Mouse (Mus musculus) ovary, postnatal 14 days (tissue): ENCODE results near the gene Gast.
"Not testable (repeated sequence)": the region's sequence is repeated elsewhere in the genome, so short reads cannot be mapped to it uniquely, and the experiment has no call there.

Experiments
- DNase-seq: peaks from one replicate; pipeline ENCODE4 v3.0.0; 2022; ENCODE audit warnings: low spot score

Gast gene

DNA sequence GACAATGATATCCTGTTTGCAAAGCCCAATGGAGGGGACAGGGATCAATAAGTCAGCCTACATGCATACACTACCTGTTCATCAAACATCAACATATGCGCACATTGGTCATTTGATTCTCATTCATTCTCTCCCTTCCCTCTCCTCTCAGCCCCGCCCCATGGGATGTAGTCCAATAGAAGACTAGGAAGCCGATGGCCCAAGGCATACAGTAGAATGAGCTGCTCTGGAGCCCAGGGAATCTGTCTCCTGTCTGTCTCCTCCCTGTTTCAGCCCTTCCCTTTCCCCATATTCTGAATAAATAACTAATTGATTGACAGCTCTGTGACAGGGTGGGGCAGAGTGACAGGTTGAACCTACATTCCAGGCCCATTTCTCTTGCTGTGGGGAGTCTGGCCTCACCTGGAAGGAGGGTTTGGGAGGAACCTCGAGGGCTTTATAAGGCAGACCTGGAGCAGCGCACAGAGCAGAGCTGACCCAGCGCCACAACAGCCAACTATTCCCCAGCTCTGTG is at the start of gene Gast:
TSS of gene Gast (plus strand) at position 464 of the 514 bp plus-strand sequence.
- DNase-seq, result no peak

DNA sequence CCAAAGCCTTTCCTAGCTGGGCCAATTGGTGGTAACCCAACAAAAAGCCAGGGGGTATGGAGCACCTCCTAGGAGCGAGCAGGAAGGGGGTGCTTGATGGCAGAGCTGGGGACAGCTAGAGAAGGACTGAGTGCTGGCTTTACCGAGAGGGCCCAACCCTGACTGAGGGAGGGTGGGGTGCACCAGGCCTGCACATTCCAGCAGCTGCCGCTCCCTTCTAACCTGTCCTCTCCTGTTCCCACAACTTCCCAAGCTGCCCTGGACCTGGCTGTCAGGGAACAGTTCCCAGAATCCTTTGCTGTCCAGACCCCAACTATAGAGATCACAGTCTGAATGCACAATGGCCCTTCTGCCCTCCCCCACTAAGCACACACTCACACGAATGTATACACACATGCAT is 49.2 kb upstream of the Gast start:
- no peak for DNase-seq

DNA sequence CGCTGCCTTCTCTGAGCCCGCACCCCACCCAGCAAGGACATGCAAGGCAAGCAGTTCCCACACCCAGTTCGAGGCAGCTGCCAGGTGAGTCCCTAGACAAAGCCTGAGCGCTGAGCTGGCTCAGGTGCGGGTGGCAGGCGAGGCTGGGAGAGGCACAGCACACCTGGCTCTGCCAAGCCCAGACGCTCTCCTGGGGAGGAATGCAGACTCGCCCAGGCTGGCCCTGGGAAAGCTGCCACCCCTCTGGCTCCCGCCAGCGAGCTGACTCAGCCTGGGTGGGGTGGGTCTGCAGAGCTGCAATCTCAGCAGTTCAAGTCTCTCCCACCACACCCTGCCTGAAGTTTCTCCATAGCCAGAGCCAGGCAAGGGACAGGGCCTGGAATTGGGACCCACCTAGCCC is 47.2 kb upstream of the Gast start:
- peak; percentile 50 for DNase-seq

DNA sequence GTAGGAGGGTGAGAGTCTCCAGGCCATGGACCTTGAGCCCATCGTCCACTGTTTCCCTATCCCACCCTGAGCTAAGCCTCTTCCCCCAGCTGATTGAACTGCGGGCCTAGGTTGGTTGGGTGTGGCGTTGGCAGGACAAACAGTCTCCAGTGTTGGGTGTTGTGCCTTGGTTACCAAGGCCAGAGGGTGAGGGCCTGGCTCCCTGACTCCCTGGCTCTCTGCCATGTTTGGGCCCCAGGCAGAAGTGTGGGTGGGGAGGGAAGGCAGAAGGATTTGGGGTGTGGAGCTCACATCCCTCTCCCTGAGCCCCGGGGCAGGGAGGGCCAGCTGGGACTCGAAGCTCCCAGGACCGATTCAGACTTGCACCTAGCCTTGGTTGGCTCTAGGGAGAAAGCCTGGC is 45.3 kb upstream of the Gast start:
- peak; percentile 44 for DNase-seq

DNA sequence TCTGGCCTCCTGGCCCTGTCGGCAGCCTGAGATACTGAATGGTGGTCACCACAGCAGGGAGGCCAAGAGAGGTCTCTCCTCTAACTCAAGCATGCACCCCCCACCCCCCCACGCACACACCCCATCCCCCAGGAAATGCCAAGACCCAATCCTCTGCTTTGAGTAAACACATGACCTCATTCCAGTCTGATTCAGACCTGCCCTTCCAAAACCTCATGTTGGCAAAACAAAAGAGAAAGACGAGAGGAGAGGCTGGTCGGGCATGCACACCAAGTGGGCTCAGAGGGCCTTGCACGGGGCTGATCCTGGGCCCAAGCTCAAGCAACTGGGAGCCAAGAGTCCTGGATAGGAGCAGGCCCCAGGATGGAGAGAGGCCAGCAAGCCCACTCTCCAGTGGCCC is 44.0 kb upstream of the Gast start:
- no peak for DNase-seq

DNA sequence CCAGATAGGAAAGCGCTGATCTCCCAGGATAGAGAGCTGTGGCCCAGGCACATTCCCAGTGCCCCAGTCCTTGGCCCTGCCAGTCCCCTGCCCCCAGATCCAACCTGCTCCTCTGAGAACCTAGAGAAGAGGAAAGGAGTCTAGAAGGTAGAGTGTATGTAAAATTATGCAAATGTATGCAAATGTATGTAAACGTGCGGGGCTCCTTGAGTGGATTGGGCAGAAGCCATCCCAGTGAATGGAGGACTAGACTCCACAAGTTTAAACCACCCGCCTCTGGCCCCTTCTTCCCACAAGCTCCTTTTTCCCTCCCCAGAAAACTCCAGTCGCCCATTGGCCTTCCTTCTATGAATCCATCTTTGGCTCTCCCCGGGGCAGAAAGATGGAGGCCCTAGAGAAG is 41.3 kb upstream of the Gast start:
- DNase-seq, result no peak

DNA sequence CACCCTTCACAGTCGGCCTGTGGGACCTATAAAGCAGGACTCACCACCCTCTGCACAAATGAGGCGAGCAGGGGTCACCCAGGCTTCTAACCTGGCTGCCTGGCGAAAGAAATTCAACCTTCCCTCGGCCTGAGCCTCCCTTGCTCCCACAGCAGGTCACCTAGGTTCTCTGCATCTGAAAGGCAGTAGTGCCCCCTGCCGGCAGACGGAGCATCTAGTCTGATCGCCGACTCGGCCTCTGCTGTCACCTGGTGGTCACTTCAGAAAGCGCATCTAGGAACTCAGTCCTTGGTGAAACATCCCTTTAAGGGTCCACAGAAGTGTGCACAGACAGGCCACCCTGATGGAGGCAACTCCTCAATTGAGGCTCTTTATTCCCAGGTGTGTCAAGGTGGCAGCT is 38.9 kb upstream of the Gast start:
- peak; percentile 80 for DNase-seq

DNA sequence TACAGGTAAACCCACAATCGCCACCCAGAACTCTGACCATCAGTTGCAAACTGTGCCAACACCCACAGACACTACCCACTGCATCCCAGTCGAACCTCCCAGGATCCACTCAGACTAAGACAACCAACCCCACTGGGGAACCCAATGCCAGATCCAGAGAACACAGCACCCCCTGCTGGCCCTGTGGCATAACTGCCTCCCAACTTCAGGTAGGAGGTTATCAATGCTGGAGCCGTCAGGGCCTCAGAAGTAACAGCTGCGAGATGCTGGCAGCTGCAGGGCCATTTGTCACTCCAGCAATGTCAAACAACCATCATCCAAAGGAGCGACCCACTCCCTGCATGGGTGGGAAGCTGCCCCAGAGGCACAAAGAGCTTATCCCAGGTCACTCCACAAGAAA is 36.4 kb upstream of the Gast start:
- DNase-seq, result no peak

DNA sequence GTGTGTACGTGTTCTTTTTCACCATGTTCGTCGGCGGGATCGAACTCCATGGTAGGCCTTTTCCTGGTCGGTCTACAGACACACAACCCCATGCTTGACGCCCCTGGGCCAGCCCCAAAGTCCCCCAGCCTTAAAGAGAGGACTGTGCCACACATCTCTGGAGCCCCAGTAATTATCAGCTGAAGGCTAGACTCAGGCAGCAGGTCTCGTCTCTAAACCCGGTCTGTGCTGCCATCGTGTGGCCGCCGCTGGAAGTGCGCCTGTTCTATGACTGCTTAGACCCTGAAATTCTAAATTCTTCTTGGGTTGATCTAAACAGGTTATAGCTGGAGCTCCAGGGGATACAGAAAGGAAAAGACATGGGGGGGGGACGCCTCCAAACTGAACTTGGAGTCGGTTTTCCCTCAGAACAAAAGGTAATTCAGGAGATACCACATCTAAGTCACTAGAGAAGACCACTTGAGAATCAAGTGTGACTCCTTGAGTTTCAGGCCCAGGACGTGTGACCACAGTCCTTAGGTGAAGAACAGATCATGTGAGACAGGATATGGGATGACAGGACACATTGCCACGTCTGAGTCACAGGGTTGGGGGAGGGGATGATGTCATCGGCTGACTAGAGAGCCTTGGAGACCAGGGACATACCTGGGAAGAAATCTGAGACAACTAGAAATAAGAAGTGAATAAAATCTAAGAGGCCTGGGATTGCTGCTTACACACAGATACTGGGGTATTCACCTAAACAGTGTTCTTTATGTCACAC is 35.8 kb upstream of the Gast start:
- DNase-seq, result peak; percentile 80

DNA sequence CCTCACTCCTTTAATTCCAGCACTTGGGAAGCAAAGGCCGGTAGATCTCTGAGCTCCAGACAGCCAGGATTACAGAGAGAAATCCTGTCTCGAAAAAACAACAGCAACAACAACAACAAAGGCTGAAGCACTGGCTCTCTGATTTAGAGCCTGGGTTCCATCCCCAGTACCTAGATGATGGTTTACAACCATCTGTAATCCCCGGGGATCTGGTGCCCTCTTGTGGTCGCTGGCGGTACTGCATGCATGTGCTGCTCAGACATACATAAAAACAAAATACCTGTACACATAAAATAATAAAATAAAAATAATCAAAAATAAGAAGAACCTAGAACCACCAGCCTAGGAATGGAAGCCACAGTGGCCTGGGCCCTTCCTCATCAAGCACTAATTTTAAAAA is 33.9 kb upstream of the Gast start:
- DNase-seq, result peak; percentile 49

DNA sequence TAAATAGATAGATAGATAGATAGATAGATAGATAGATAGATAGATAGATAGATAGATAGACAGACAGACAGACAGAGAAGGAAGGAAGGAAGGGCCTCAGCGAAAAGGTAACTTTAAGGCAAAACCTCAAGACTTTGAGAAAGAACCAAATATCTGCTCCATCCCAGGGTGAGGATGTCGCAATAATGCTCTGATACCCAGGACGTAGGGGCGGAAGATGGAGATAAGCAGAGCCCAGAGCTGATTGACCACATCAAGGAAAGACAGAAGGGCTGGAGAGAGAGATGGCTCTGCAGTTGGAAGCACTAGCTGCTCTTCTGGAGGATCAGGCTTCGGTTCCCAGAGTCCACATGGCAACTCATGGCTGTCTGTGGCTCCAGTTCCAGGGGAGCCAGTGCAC is 32.9 kb upstream of the Gast start:
- DNase-seq, result no peak

DNA sequence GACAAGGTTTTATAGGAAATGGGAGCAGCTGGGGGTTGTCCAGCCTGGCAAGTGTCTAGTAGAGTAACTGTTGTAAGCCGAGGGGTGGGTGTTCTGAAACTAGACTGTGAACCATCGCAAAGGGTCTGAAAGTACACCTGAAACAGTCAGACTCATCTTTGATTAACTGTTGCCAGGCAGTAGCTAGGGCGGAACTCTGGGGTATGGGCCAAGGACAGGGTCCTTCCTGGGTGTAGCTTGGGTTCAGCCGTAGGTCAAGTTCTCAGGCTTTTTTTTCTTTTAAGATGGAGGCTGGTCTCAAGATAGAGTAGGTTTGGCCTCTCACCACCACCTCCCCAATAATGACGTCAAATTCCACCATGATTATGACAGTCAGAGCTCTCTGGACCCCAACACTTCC is 26.3 kb upstream of the Gast start:
- no peak for DNase-seq

DNA sequence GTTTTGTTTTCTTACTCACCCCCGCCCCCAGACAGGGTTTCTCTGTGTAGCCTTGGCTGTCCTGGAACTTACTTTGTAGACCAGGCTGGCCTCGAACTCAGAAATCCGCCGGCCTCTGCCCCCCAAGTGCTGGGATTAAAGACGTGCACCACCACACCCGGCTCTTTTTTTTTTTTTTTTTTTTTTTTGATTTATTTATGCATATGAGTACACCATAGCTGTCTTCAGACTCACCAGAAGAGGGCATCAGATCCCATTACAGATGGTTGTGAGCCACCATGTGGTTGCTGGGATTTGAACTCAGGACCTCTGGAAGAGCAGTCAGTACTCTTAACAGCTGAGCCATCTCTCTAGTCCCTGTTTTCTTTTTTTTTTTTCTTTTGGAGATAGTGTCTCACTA is 25.5 kb upstream of the Gast start:
- not testable (repeated sequence) for DNase-seq

DNA sequence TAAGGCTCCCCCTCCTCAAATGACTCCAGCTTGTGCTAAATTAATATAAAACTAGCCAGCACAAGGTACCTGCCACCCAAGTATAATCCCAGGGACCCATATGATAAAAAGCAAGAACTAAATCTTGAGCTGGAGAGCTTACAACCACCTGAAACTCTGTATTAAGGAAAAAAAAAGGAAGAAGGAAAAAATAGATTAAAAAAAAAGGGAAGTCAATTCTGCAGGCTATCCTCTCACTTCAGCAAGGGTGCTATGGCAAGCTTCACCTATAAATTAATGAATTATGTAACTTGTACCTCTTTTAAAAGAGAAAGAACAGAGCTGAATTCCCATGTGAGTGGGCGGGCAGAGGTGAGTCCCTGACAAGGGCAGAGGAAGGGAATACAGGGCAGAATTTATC is 22.6 kb upstream of the Gast start:
- no peak for DNase-seq

DNA sequence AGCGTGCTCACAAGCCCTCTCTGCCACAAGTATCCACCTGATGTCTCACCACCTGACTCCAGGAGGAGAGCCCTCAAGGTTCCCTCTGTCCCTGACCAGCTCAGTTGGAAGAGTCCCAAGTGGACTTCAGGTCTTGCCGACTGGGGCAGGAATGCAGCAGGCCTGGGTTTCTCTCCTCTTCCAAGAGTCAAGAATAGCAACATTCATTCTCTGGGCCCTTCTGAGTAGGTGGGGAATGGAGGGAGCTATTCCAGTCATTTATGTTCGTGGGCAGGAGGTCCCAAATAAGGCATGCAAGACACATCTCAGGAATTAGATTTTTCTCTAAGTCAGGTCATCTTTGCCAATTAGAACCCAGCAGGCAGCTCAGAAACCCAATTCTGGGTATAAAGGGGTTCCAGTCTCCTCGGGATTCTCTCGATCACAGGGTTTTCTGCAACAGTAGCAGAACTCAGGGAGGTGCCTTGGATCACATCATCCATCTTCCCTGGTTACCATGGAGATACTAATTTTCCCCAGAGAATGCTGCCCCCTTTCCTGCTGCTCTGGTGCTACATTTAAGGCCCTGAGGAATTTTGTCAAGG is 22.0 kb upstream of the Gast start:
- no peak for DNase-seq

DNA sequence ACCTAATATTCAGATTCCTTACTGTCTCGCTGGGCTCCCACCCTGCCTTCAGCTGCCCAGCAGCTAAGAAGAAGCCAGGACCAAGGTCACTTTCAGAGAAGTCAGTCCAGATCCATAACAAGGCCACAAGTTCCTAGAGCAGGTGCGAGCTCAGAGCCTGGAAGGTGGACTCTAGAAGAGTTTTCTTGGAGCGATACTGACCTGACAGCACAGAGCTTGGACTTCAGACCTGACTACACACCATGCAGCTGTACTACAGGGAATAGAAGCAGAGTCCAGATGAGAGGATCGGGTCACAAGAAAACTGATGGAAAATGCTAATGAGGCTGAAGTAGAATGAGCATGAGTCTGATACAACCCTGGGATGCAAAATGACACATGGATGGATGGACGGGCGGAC is 20.8 kb upstream of the Gast start:
- DNase-seq, result no peak

DNA sequence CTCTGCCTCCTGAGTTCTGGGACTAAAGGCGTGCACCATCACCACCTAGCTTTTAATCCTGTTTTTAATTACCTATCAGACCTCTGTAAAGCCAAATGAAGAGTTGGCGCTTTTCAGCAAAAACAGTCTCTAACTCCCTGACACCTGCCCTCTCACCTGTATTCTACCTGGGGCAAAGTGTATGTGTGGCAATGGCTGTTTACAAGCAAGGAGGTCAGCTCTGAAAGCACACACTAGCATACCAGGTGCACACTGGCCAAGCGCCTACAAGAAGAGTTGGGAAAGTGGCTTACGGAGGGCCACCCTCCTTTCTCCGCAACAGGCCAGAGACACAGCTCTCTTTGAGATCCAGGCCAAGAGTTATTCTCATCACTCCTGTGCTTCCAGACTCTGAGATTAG is 18.8 kb upstream of the Gast start:
- DNase-seq, result no peak

DNA sequence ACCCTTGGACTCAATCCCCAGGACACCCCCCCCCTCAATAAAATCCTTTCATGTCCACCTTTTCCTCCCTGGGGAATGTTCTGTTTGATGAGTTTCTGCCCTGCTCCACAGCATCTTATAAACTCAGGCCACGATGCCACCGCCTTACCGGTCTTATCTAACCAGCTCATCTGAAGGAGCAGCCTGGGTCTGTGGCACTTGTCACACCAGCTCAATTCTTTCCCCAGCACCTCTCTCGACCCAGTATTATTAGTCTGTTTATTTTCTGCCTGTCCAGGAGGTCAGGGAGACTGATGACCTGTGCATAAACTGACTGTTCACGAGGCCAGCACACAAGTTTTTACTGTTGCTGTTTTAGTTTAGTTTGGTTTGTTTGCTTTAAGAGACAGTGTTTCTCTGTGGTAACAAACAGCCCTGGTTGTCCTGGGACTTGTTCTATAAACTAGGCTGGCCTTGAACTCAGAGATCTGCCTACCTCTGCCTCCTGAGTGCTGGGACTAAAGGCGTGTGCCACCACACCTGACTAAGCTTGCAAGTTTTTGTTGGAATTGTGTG is 16.3 kb upstream of the Gast start:
- DNase-seq, result no peak

DNA sequence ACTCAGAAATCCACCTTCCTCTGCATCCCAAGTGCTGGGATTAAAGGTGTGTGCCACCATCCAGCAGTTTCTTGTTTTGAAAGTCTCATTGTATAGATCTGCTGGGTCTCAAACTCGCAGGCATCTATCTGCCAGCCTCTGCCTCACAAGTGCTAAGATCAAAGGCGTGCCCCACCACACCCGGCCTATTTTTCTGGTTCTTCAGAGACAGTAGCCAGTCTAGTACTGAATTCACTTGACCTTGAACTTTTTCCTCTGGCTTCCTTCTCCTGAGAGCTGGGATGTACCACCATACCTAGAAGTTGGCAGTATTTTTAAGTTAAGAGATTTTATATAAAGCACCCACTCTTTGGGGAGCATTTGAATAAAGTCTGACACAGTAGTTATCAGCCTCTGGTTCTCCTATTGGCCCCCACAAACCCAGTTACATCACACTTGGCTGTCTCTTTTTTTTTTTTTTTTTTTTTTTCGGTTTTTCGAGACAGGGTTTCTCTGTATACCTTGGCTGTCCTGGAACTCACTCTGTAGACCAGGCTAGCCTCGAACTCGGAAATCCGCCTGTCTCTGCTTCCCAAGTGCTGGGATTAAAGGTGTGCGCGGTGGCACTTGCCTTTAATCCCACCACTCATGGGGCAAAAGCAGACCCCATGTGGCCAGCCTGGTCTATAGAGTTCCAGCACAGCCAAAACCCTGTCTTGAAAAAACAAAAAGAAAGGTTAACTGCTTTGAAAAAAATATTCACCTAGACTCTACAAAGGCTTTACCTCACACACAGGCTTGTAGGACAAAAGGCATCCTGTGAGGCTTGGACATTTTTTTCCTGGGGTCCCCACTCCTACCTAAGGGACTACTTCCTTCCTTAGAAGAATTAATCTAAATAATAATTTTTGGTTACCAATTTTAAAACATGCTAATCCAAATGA is 15.4 kb upstream of the Gast start:
- no peak for DNase-seq

DNA sequence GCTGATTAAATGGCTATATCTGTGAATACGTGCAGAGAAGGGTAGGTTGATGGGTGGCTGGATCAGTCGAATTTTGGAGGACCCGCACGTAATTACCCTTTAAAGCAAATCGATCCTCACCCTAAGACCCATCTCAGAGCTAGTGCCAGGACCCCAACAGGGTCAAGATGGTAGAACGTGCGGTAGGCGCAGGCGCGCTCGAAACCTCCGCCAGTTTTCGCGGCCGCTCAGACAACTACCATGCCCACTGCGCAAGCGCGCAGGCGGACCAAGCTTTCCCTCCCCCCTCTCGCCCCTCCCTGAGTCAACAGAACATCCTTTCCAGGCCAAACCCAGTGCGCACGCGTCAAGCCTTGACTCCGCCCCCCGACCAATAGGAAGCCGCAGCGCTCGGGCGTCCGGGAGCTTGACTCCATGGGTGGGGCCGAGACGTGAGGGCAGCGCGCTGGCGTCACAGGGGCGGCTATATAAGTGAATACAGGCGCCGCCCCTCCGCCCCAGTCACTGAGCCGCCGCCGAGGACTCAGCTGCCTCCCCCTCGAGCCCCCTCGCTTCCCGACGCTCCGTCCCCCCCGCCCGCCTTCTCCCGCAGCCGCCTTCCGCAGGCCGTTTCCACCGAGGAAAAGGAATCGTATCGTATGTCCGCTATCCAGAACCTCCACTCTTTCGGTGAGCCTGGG is 14.6 kb upstream of the Gast start, which contains the start of gene Eif1:
TSS of gene Eif1 (plus strand) at position 394 of the 680 bp plus-strand sequence.
- peak; percentile 100 for DNase-seq

DNA sequence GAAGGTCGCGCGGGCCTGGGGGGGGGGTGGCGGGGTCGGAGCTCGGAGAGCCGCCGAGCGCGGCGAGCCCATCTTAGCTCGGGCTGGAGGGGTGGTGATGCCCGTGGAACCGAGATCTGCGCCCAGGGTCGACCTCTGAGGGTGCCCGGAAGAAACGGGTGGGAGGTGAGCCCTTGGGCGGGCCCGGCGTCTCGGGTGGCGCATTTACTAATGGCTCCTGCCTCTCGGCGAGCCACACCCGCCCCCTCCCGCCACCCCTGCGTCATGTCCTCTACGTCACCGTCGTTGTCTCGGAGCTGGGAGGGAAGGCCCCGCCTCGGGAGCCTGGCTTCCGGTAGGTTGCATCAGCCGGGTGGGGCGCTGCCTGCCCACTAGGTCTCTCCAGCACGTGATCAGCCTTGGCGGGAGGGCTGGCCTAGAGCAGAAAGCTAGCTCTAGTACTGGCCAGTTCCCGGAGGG is 14.0 kb upstream of the Gast start:
- peak; percentile 90 for DNase-seq
